Mouse (Mus musculus) ES-E14 (cell line): ENCODE data around the gene Chst12. TPM values are rescaled to one million over a fixed set of nuclear protein-coding genes. Genes with fewer than 3 reads are reported as not detected.
"Not testable (repeated sequence)": the region's sequence is repeated elsewhere in the genome, so short reads cannot be mapped to it uniquely, and the experiment has no call there.

Source experiments
- DNase-seq: peaks from one replicate; pipeline ENCODE4 v3.0.0-alpha.2; 2013; ENCODE audit warnings: low read depth, low spot score
- H3K27ac ChIP-seq: 2 replicates; pipeline ENCODE4 v1.5.1; 2012; ENCODE audit warnings: low read depth, mild to moderate bottlenecking, low read length, moderate library complexity, mixed read lengths; ENCODE audit not compliant: poor library complexity, insufficient read depth, severe bottlenecking
- H3K36me3 ChIP-seq: 2 replicates; pipeline ENCODE4 v1.6.1; 2012; ENCODE audit warnings: mild to moderate bottlenecking, low read length, moderate library complexity, mixed read lengths; ENCODE audit not compliant: control insufficient read depth, poor library complexity, insufficient read depth, severe bottlenecking
- H3K4me1 ChIP-seq, 2 experiments: fragments of 150-350 bp in 1 of 2; sonication (generic) in 1 of 2; 2 replicates each; pipeline ENCODE4 v1.6.1; 2012; ENCODE audit warnings: low read length in 2 of 2, mild to moderate bottlenecking in 1 of 2, mixed read lengths in 1 of 2; ENCODE audit not compliant: control insufficient read depth in 2 of 2, insufficient read depth in 2 of 2, poor library complexity in 1 of 2
- H3K4me3 ChIP-seq, 2 experiments: fragments of 150-350 bp in 1 of 2; sonication (generic) in 1 of 2; 2 replicates each; pipeline ENCODE4 v1.5.1; 2012; ENCODE audit warnings: low read length in 2 of 2, low read depth in 1 of 2, mild to moderate bottlenecking in 1 of 2, mixed read lengths in 1 of 2; ENCODE audit not compliant: insufficient read depth in 1 of 2, poor library complexity in 1 of 2, severe bottlenecking in 1 of 2
- H3K9ac ChIP-seq: 2 replicates; pipeline ENCODE4 v1.6.1; 2012; ENCODE audit warnings: low read depth, mild to moderate bottlenecking, low read length, mixed read lengths; ENCODE audit not compliant: poor library complexity, insufficient read depth, severe bottlenecking
- H3K9me3 ChIP-seq: fragments of 150-350 bp; sonication (generic); 2 replicates; pipeline ENCODE4 v1.6.1; 2012; ENCODE audit warnings: low read depth, mild to moderate bottlenecking, low read length; ENCODE audit not compliant: control insufficient read depth, insufficient read depth
- CHD2 ChIP-seq: IDR thresholded peaks from 2 replicates; pipeline ENCODE4 v1.6.1; 2014; ENCODE audit warnings: mild to moderate bottlenecking, low read depth, low read length, inconsistent platforms
- HCFC1 ChIP-seq: IDR thresholded peaks from 2 replicates; pipeline ENCODE4 v1.6.1; 2012; ENCODE audit warnings: low read length, inconsistent platforms, borderline replicate concordance; ENCODE audit not compliant: insufficient read depth
- MAFK ChIP-seq: IDR thresholded peaks from 2 replicates; pipeline ENCODE4 v1.6.1; 2014; ENCODE audit warnings: mild to moderate bottlenecking, low read depth, low read length, inconsistent platforms; ENCODE audit not compliant: insufficient read depth
- ZC3H11A ChIP-seq: IDR thresholded peaks from 2 replicates; pipeline ENCODE4 v1.6.1; 2012; ENCODE audit warnings: low read depth, mild to moderate bottlenecking, inconsistent platforms, low read length, borderline replicate concordance
- ZNF384 ChIP-seq: IDR thresholded peaks from 2 replicates; pipeline ENCODE4 v1.6.1; 2012; ENCODE audit warnings: low read depth, low read length, inconsistent platforms
- in situ Hi-C, 2 experiments: fragments of 600-800 bp; cut with MboI; formaldehyde crosslinking; loops; one replicate each; pipeline ENCODE4 v1.15.1; 2025; ENCODE audit warnings: low sequenced_read_pairs in 2 of 2, inconsistent platforms in 1 of 2; ENCODE audit not compliant: unreplicated experiment in 2 of 2
- total RNA-seq: library from RNA; depleted of rRNA; stranded (reverse); fragments of 300-350 nt; gene quantifications from 2 replicates; pipeline ENCODE4 v1.2.3, GENCODE M21; 2012; rRNA removed

Gene Chst12
- 34.8 and 35.9 TPM in 2 replicates for total RNA-seq

GRCm38 (mm10) chr5:140505208-140505780 lies at the start of gene Chst12:
TSS of gene Chst12 (plus strand) at chr5:140505550.
- no peaks in the 10 kb centered on the region for H3K36me3 ChIP-seq
- no peaks in the 10 kb centered on the region for H3K9me3 ChIP-seq
- no peak for TF ChIP-seq ZNF384
- TF ChIP-seq MAFK: 0 out of 2 replicates have a peak, but pooled peaks have one; percentile 30
- TF ChIP-seq ZC3H11A: no peak
- TF ChIP-seq CHD2: peak; percentile 93
- TF ChIP-seq HCFC1: 0 out of 2 replicates have a peak, but pooled peaks have one; percentile 52
- H3K27ac ChIP-seq: peak within 1 kb of the TSS; percentile 14; the same call in 1 of the 2 replicates
- H3K4me3 ChIP-seq: peak within 1 kb of the TSS; percentile 78
- H3K4me1 ChIP-seq: peaks cover 0 to 34% of the 10 kb centered on the region in 2 experiments; a peak in 2 of 4 replicates
- in situ Hi-C loops: no loop called here
- H3K9ac ChIP-seq: peak within 1 kb of the TSS; percentile 74
- DNase-seq: peak; percentile 99

GRCm38 (mm10) chr5:140461476-140461875 lies 43.9 kb upstream of the Chst12 start:
- no peak overlapping the region for H3K27ac ChIP-seq
- TF ChIP-seq HCFC1: no peak
- TF ChIP-seq ZC3H11A: no peak
- no peak for TF ChIP-seq MAFK
- no peak for TF ChIP-seq ZNF384
- TF ChIP-seq CHD2: no peak
- H3K4me1 ChIP-seq: no peaks in the 10 kb centered on the region
- no peaks in the 10 kb centered on the region for H3K9me3 ChIP-seq
- in situ Hi-C loops: no loop called here
- no peak overlapping the region for H3K9ac ChIP-seq
- DNase-seq: no peak
- no peaks in the 10 kb centered on the region for H3K36me3 ChIP-seq
- H3K4me3 ChIP-seq: no peak overlapping the region

GRCm38 (mm10) chr5:140463151-140463550 lies 42.2 kb upstream of the Chst12 start:
- H3K9me3 ChIP-seq, H3K27ac ChIP-seq, H3K36me3 ChIP-seq, H3K4me1 ChIP-seq, in situ Hi-C loops, H3K9ac ChIP-seq, DNase-seq, H3K4me3 ChIP-seq: not testable (repeated sequence)

GRCm38 (mm10) chr5:140464943-140465342 lies 40.4 kb upstream of the Chst12 start:
- Histone ChIP-seq H3K9ac (no peak overlapping the region), H3K4me1 (no peaks in the 10 kb centered on the region), H3K36me3 (no peaks in the 10 kb centered on the region), H3K4me3 (no peak overlapping the region), H3K9me3 (no peaks in the 10 kb centered on the region), H3K27ac (no peak overlapping the region)
- TF ChIP-seq HCFC1: no peak
- no peak for TF ChIP-seq ZC3H11A
- TF ChIP-seq ZNF384: no peak
- TF ChIP-seq CHD2: no peak
- TF ChIP-seq MAFK: no peak
- no peak for DNase-seq
- in situ Hi-C loops: no loop called here

GRCm38 (mm10) chr5:140472336-140472735 lies 33.0 kb upstream of the Chst12 start:
- no peak overlapping the region for H3K4me3 ChIP-seq
- no peak overlapping the region for H3K27ac ChIP-seq
- no peak overlapping the region for H3K9ac ChIP-seq
- in situ Hi-C loops: no loop called here
- TF ChIP-seq ZC3H11A: peak; percentile 73; the same call in 1 of the 2 replicates
- TF ChIP-seq MAFK: no peak
- H3K9me3 ChIP-seq: no peaks in the 10 kb centered on the region
- H3K4me1 ChIP-seq: no peaks in the 10 kb centered on the region
- peak; percentile 63 for DNase-seq
- no peaks in the 10 kb centered on the region for H3K36me3 ChIP-seq
